Mouse (Mus musculus): Measurements from ENCODE around the gene Dclk1.

GRCm38 (mm10) chr3:55270920-55271319 lies 28.8 kb downstream of the Dclk1 start:
- TF ChIP-seq CTCF (IDR thresholded peaks at IDR 0.05; ENCODE audit: low read depth) (no peak), EP300 (IDR thresholded peaks at IDR 0.05; ENCODE audit: low read depth) (no peak)

Measured in liver, embryonic 14.5 days (tissue).